Mouse (Mus musculus): ENCODE data around the gene Slit3.

- TF ChIP-seq POLR2A (IDR thresholded peaks at IDR 0.05; ENCODE audit: control insufficient read depth, extremely low read depth, insufficient read depth, low read length, poor library complexity) (no peak), CTCF (IDR thresholded peaks at IDR 0.05; ENCODE audit: borderline replicate concordance, control insufficient read depth, extremely low read depth, insufficient read depth, low read length, poor library complexity) (no peak)
Observed at GRCm38 (mm10) chr11:35728200-35728599, 607.2 kb downstream of the Slit3 start.

All from thymus, adult 2 months (tissue).